Mouse (Mus musculus) small intestine, adult 2 months (tissue): Measurements from ENCODE around the gene Ube2h.

Experiments
- CTCF ChIP-seq: fragments of 200-500 bp; IDR thresholded peaks from 2 replicates; pipeline ENCODE4 v1.5.1; 2012; ENCODE audit warnings: low read depth, mild to moderate bottlenecking, control low read depth, inconsistent platforms, low read length, moderate library complexity, mixed read lengths; ENCODE audit not compliant: insufficient replicate concordance, insufficient read length; ENCODE audit errors: extremely low read depth
- POLR2A ChIP-seq: fragments of 200-500 bp; IDR thresholded peaks from 2 replicates; pipeline ENCODE4 v1.6.1; 2012; ENCODE audit warnings: low read depth, mild to moderate bottlenecking, control low read depth, inconsistent platforms, low read length, moderate library complexity

DNA sequence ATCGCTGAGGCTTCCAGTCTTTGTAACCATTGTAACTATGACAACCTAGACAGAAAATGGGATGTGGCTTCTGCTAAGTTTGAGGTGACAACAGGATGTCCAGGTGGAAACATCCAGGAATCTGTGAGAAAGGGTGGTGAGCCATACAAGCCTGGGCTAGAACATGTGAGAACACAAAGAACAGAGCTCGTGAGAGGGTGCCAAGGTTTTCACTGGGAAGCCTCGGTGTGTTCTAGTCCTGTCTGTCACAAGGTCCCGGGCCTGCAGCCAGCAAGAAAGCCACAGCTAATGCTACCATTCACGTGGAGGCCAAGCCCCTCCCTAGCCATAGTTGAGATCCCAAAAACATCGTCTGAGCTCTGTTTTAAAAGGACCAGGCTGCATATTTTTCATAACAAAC, 42.4 kb upstream of the Ube2h start:
- TF ChIP-seq CTCF, result no peak
- TF ChIP-seq POLR2A, result no peak
